Mouse (Mus musculus) gastrocnemius, adult 18-20 months (tissue): Measurements from ENCODE around the gene Bola2. TPM values are rescaled to one million over a fixed set of nuclear protein-coding genes. Genes with fewer than 3 reads are reported as not detected.

Experiments used
- total RNA-seq, 2 experiments: library from RNA; stranded (reverse); gene quantifications; 2 replicates each; pipeline ENCODE4 v1.2.3; 2021

Gene Bola2
- total RNA-seq, 2 experiments from 2014 or later = 37.1 to 42.2 TPM

Other genes with a start within 250 kb of the Bola2 start
- gene Atp2a1, start 232.3 kb upstream of the Bola2 start, total RNA-seq = over 10,000 TPM; 23,271 to 27,147 TPM
- 10 to 100 TPM; 49.2 to 51.0 TPM for gene Sh2b1, start 220.0 kb upstream of the Bola2 start, total RNA-seq
- gene Tufm, start 208.0 kb upstream of the Bola2 start, total RNA-seq = 100 to 1,000 TPM; 118 to 124 TPM
- 10 to 100 TPM; 28.4 to 33.1 TPM for gene Atxn2l, start 192.0 kb upstream of the Bola2 start, total RNA-seq
- gene Eif3c, start 129.0 kb upstream of the Bola2 start, total RNA-seq = 100 to 1,000 TPM; 167 to 171 TPM
- gene Apobr, start 110.5 kb upstream of the Bola2 start, total RNA-seq = under 1 TPM; 0.47 to 0.59 TPM
- gene Cln3, start 109.6 kb upstream of the Bola2 start, total RNA-seq = 10 to 100 TPM; 12.7 to 14.4 TPM
- gene Il27, start 100.5 kb upstream of the Bola2 start, total RNA-seq = under 1 TPM in 1 of 2 experiments, not detected in 1; 0.31 TPM
- 1 to 10 TPM; 7.5 to 8.8 TPM for gene Nupr1, start 64.5 kb upstream of the Bola2 start, total RNA-seq
- 10 to 100 TPM; 29.1 to 33.1 TPM for gene Sgf29, start 46.1 kb upstream of the Bola2 start, total RNA-seq
- 10 to 100 TPM; 11.1 to 15.9 TPM for gene Sult1a1, start 19.0 kb upstream of the Bola2 start, total RNA-seq
- 1 to 10 TPM; 1.9 to 2.8 TPM for gene Slx1b, start 383 bp downstream of the Bola2 start, total RNA-seq
- gene Coro1a, start 12.4 kb downstream of the Bola2 start, total RNA-seq = 1 to 10 TPM; 2.0 to 2.4 TPM
- gene Mapk3, start 64.2 kb downstream of the Bola2 start, total RNA-seq = 10 to 100 TPM; 16.2 to 20.7 TPM
- under 1 TPM in 1 of 2 experiments, not detected in 1; 0.46 TPM for gene Gdpd3, start 70.9 kb downstream of the Bola2 start, total RNA-seq
- 100 to 1,000 TPM in 1 of 2 experiments, 10 to 100 TPM in 1; 84.9 to 101 TPM for gene Ypel3, start 81.6 kb downstream of the Bola2 start, total RNA-seq
- gene Tbx6, start 86.1 kb downstream of the Bola2 start, total RNA-seq = under 1 TPM; 0.52 to 0.59 TPM
- gene Ppp4c, start 97.1 kb downstream of the Bola2 start, total RNA-seq = 10 to 100 TPM; 20.5 TPM
- 10 to 100 TPM; 65.3 to 75.7 TPM for gene Fam57b, start 102.3 kb downstream of the Bola2 start, total RNA-seq
- not detected for gene 4930451I11Rik, start 136.2 kb downstream of the Bola2 start, total RNA-seq
- not detected for gene Doc2a, start 152.0 kb downstream of the Bola2 start, total RNA-seq
- 1 to 10 TPM; 5.0 to 5.4 TPM for gene Hirip3, start 166.6 kb downstream of the Bola2 start, total RNA-seq
- 10 to 100 TPM in 1 of 2 experiments, 1 to 10 TPM in 1; 8.4 to 12.3 TPM for gene Ino80e, start 167.0 kb downstream of the Bola2 start, total RNA-seq
- 10 to 100 TPM; 19.7 to 21.9 TPM for gene Taok2, start 189.3 kb downstream of the Bola2 start, total RNA-seq
- 10 to 100 TPM in 1 of 2 experiments, 1 to 10 TPM in 1; 9.9 to 12.1 TPM for gene Tmem219, start 227.5 kb downstream of the Bola2 start, total RNA-seq
- 1 to 10 TPM; 2.6 to 2.7 TPM for gene Kctd13, start 233.5 kb downstream of the Bola2 start, total RNA-seq